Mouse (Mus musculus): ENCODE measurements around the gene Riok2.

- TF ChIP-seq CTCF (conservative IDR thresholded peaks at IDR 0.05; ENCODE audit: insufficient read depth, insufficient read length, low read depth, low read length): no peak
- no peak for TF ChIP-seq POLR2A (IDR thresholded peaks at IDR 0.05; ENCODE audit: low read depth, low read length)
Measured at GRCm38 (mm10) chr17:17409601-17410000, 35.5 kb downstream of the Riok2 start.
